Mouse (Mus musculus): ENCODE measurements around the gene Ovgp1.
"Not testable (repeated sequence)": the region's sequence is repeated elsewhere in the genome, so short reads cannot be mapped to it uniquely, and the experiment has no call there.

Ovgp1 gene

GRCm38 (mm10) chr3:105994730-105995129 is 21.2 kb downstream of the Ovgp1 start:
- DNase-seq = no peak

GRCm38 (mm10) chr3:106000707-106001375 is 27.3 kb downstream of the Ovgp1 start:
- no peak for DNase-seq

- DNase-seq = peak in 1 of 2 experiments; percentile 9
These were observed 28.2 kb downstream of the Ovgp1 start for GRCm38 (mm10) chr3:106001416-106002370.

GRCm38 (mm10) chr3:106003360-106003759 is 29.8 kb downstream of the Ovgp1 start:
- not testable (repeated sequence) for DNase-seq

GRCm38 (mm10) chr3:106014546-106014945 is 41.0 kb downstream of the Ovgp1 start, which contains the start of gene Pifo:
TSS of gene Pifo (minus strand) at chr3:106014646.
- no peak for DNase-seq

- peak; percentile 45 to 48 for DNase-seq
These were observed 48.3 kb downstream of the Ovgp1 start for GRCm38 (mm10) chr3:106021840-106022239.

GRCm38 (mm10) chr3:106024135-106024534 is 50.6 kb downstream of the Ovgp1 start:
- DNase-seq = no peak

GRCm38 (mm10) chr3:106032781-106033180 is 59.3 kb downstream of the Ovgp1 start, which contains the start of gene Chil5:
TSS of gene Chil5 (minus strand) at chr3:106032814.
- peak in 1 of 2 experiments; percentile 17 for DNase-seq
